18 mouse cellular contexts compared by ENCODE assay signal in genomic region chr11:120222425-120223104, GRCm38 (mm10). TPM values are rescaled to one million over a fixed set of nuclear protein-coding genes. Genes with fewer than 3 reads are reported as not detected.
DNase-seq lines count a peak whose midpoint lies in the region; ATAC-seq and TF ChIP-seq lines count a peak whose summit lies in the region.
"Had no signal": no experiment of that assay in that cellular context is flagged by ENCODE, and none has a peak within 500 bp of the region (broad histone marks: within the 10 kb centered on the region; RNA-seq: fewer than 3 reads in every experiment).

No protein-coding gene starts in this region.

- DNase-seq in hindbrain, embryonic 10.5 days (ENCODE audit: low spot score) = peak; percentile 3
- DNase-seq in left cerebral cortex, adult 2 months (ENCODE audit: extremely low spot score in 1 of 2, low spot score in 2 of 2) = no peak
- DNase-seq in left cerebral cortex, postnatal 25 days (ENCODE audit: low spot score in 2 of 2) = no peak
- DNase-seq in hindbrain, postnatal 0 days (ENCODE audit: low spot score) = no peak
- DNase-seq in limb, embryonic 10.5 days (ENCODE audit: low spot score) = peak; percentile 30
- no peak for DNase-seq in frontal cortex, postnatal 14 days (ENCODE audit: low spot score in 2 of 2)
- DNase-seq: adrenal gland, postnatal 10 days; cerebellum, adult 9-11 months; embryo, embryonic 11 days; gastrocnemius, postnatal 25 days; right cerebral cortex, adult 18-20 months; thymus, postnatal 36 days had no signal

- no peak for ATAC-seq in hindbrain, embryonic 13.5 days (ENCODE audit: low FRiP score)
- ATAC-seq in hindbrain, postnatal 0 days = no peak
- ATAC-seq in megakaryocyte progenitor cell, adult 5-6 weeks (replicated peaks; ENCODE audit: poor library complexity) = no peak

- H3K27ac ChIP-seq in hindbrain, embryonic 10.5 days = peak overlapping the region; percentile 100
- no peak overlapping the region for H3K27ac ChIP-seq in hindbrain, embryonic 13.5 days
- H3K27ac ChIP-seq in left cerebral cortex, adult 2 months = peak overlapping the region; percentile 64; the same call in 1 of the 2 replicates
- peak overlapping the region; percentile 76; the same call in 1 of the 2 replicates for H3K27ac ChIP-seq in hindbrain, postnatal 0 days
- peak overlapping the region; percentile 76 for H3K27ac ChIP-seq in limb, embryonic 10.5 days
- H3K27ac ChIP-seq: stomach, postnatal 0 days had no signal

- H3K9me3 ChIP-seq in hindbrain, embryonic 10.5 days = no peaks in the 10 kb centered on the region
- H3K9me3 ChIP-seq in hindbrain, embryonic 13.5 days = no peaks in the 10 kb centered on the region
- no peaks in the 10 kb centered on the region for H3K9me3 ChIP-seq in hindbrain, postnatal 0 days (ENCODE audit: low read length)
- no peaks in the 10 kb centered on the region for H3K9me3 ChIP-seq in limb, embryonic 10.5 days (replicated peaks)
- H3K9me3 ChIP-seq: hindbrain, embryonic 15.5 days; limb, embryonic 13.5 days; lung, embryonic 15.5 days had no signal

- H3K9ac ChIP-seq in hindbrain, embryonic 13.5 days = no peak overlapping the region
- H3K9ac ChIP-seq in hindbrain, postnatal 0 days (replicated peaks; ENCODE audit: low read length) = no peak overlapping the region
- H3K9ac ChIP-seq: hindbrain, embryonic 15.5 days; lung, embryonic 15.5 days had no signal

- WGBS in hindbrain, embryonic 10.5 days = 72% methylated on average over 6 of the region's 6 CpGs
- 83% methylated on average over 6 of the region's 6 CpGs for WGBS in hindbrain, embryonic 13.5 days
- WGBS in hindbrain, postnatal 0 days = 91% methylated on average over 6 of the region's 6 CpGs
- WGBS in limb, embryonic 10.5 days = 87% methylated on average over 6 of the region's 6 CpGs

- H3K4me2 ChIP-seq in hindbrain, embryonic 13.5 days = no peak overlapping the region
- no peak overlapping the region for H3K4me2 ChIP-seq in hindbrain, postnatal 0 days (ENCODE audit: low read depth, low read length)
- H3K4me2 ChIP-seq: hindbrain, embryonic 15.5 days; limb, embryonic 13.5 days; lung, embryonic 15.5 days had no signal

- no peak overlapping the region for H3K4me3 ChIP-seq in hindbrain, embryonic 10.5 days
- no peak overlapping the region for H3K4me3 ChIP-seq in hindbrain, embryonic 13.5 days
- H3K4me3 ChIP-seq in left cerebral cortex, adult 2 months = no peak overlapping the region
- no peak overlapping the region for H3K4me3 ChIP-seq in hindbrain, postnatal 0 days (ENCODE audit: low read length)
- H3K4me3 ChIP-seq in limb, embryonic 10.5 days = no peak overlapping the region
- H3K4me3 ChIP-seq: hindbrain, embryonic 15.5 days; limb, embryonic 13.5 days; lung, embryonic 15.5 days had no signal

- TF ChIP-seq CTCF in left cerebral cortex, adult 2 months (IDR thresholded peaks at IDR 0.05) = no peak
- no peak for TF ChIP-seq CTCF in hindbrain, postnatal 0 days (IDR thresholded peaks at IDR 0.05; ENCODE audit: low read depth)

- H3K4me1 ChIP-seq in hindbrain, embryonic 10.5 days (replicated peaks) = peaks cover 100% of the 10 kb centered on the region
- H3K4me1 ChIP-seq in hindbrain, embryonic 13.5 days (replicated peaks) = peaks cover 79% of the 10 kb centered on the region
- H3K4me1 ChIP-seq in hindbrain, postnatal 0 days (ENCODE audit: insufficient read depth, low read length) = peaks cover 46% of the 10 kb centered on the region
- peaks cover 90% of the 10 kb centered on the region for H3K4me1 ChIP-seq in limb, embryonic 10.5 days

- H3K27me3 ChIP-seq in hindbrain, embryonic 10.5 days (ENCODE audit: insufficient read depth, poor library complexity, severe bottlenecking) = no peaks in the 10 kb centered on the region
- H3K27me3 ChIP-seq in hindbrain, embryonic 13.5 days = no peaks in the 10 kb centered on the region
- H3K27me3 ChIP-seq in hindbrain, postnatal 0 days (ENCODE audit: insufficient read depth, low read length) = no peaks in the 10 kb centered on the region
- H3K27me3 ChIP-seq in limb, embryonic 10.5 days (ENCODE audit: low read depth, poor library complexity, severe bottlenecking) = no peaks in the 10 kb centered on the region
- H3K27me3 ChIP-seq: hindbrain, embryonic 15.5 days; limb, embryonic 13.5 days; lung, embryonic 15.5 days had no signal

- intact Hi-C loops in left cerebral cortex, adult 2 months (cut with DNase I) = no loop called here
- intact Hi-C loops in left cerebral cortex, postnatal 25 days (cut with DNase I) = no loop called here

- H3K36me3 ChIP-seq in hindbrain, embryonic 10.5 days = peaks cover 7% of the 10 kb centered on the region; the same call in 1 of the 2 replicates
- H3K36me3 ChIP-seq in hindbrain, embryonic 13.5 days = no peaks in the 10 kb centered on the region
- H3K36me3 ChIP-seq in hindbrain, postnatal 0 days (ENCODE audit: insufficient read depth, low read length) = no peaks in the 10 kb centered on the region
- H3K36me3 ChIP-seq in limb, embryonic 10.5 days = no peaks in the 10 kb centered on the region
- H3K36me3 ChIP-seq: hindbrain, embryonic 15.5 days; limb, embryonic 13.5 days; lung, embryonic 15.5 days had no signal

RNA-seq across cellular contexts. Expression of gene Bahcc1, which starts 10.2 kb away (rescaled TPM):
- polyA plus RNA-seq in hindbrain, embryonic 10.5 days (2016; fragmentation: Nextera tagmentation; extraction: Ambion mirVana) = 17.0 and 18.8 TPM in 2 replicates
- polyA plus RNA-seq in hindbrain, embryonic 13.5 days (2015; fragmentation: Nextera tagmentation; extraction: Ambion mirVana) = 13.6 and 17.0 TPM in 2 replicates
- total RNA-seq in left cerebral cortex, adult 2 months (2021) = 10 to 100 TPM; 20.6 to 21.3 TPM
- 10 to 100 TPM; 16.3 to 21.9 TPM for total RNA-seq in left cerebral cortex, postnatal 25 days (2021)
- 31.1 and 43.1 TPM in 2 replicates for total RNA-seq in hindbrain, postnatal 0 days (2014; rRNA removed)
- polyA plus RNA-seq in hindbrain, postnatal 0 days (2015; fragmentation: Nextera tagmentation; extraction: Ambion mirVana) = 8.8 and 9.1 TPM in 2 replicates
- 19.9 and 20.3 TPM in 2 replicates for polyA plus RNA-seq in limb, embryonic 10.5 days (2016; fragmentation: Nextera tagmentation; extraction: Ambion mirVana)
- total RNA-seq in megakaryocyte progenitor cell, adult 5-6 weeks (2015) = 12.1 and 17.2 TPM in 2 replicates
- 3.9 and 5.4 TPM in 2 replicates for total RNA-seq in megakaryocyte progenitor cell, adult 5-6 weeks (2017)

Comparison
In these comparisons a context has a peak if more than half of its experiments do, and no peak if none do; other contexts are left out.
1. DNase-seq: peak in hindbrain, embryonic 10.5 days (single experiment) and limb, embryonic 10.5 days (single experiment); none in left cerebral cortex, adult 2 months (0 of 2), left cerebral cortex, postnatal 25 days (0 of 2), hindbrain, postnatal 0 days (single experiment) and frontal cortex, postnatal 14 days (0 of 2).